Mouse (Mus musculus) liver, adult 2 months (tissue): ENCODE data around the gene Kalrn.

Experiments used
- CTCF ChIP-seq: fragments of 200-500 bp; IDR thresholded peaks from 2 replicates; pipeline ENCODE4 v1.5.1; 2011; ENCODE audit warnings: low read depth, low read length, control low read depth
- POLR2A ChIP-seq: fragments of 200-500 bp; IDR thresholded peaks from 2 replicates; pipeline ENCODE4 v1.6.1; 2011; ENCODE audit warnings: low read length, control low read depth; ENCODE audit not compliant: insufficient read depth; ENCODE audit errors: extremely low read depth

GRCm38 (mm10) chr16:34504250-34504649 is 69.1 kb downstream of the Kalrn start:
- TF ChIP-seq CTCF (no peak), POLR2A (no peak)
